9 mouse cellular contexts compared by ENCODE assay signal in genomic region chr2:77171444-77172240, GRCm38 (mm10). TPM values are rescaled to one million over a fixed set of nuclear protein-coding genes. Genes with fewer than 3 reads are reported as not detected.
A peak's percentile ranks its signal among the peaks of the same experiment; 100 is the strongest.
DNase-seq lines count a peak whose midpoint lies in the region; ATAC-seq lines count a peak whose summit lies in the region.
"Had no signal": no experiment of that assay in that cellular context is flagged by ENCODE, and none has a peak within 500 bp of the region (broad histone marks: within the 10 kb centered on the region; RNA-seq: fewer than 3 reads in every experiment).

No protein-coding gene starts in this region.

- H3K4me1 ChIP-seq in forebrain, embryonic 11.5 days (replicated peaks; ENCODE audit: control insufficient read depth, insufficient read depth, low read length), result peaks cover 13% of the 10 kb centered on the region; the same call in 1 of the 2 replicates
- H3K4me1 ChIP-seq in lung, embryonic 15.5 days, result peaks cover 59% of the 10 kb centered on the region

- peak; percentile 59 for ATAC-seq in forebrain, embryonic 11.5 days (replicated peaks; ENCODE audit: low FRiP score)
- ATAC-seq in lung, embryonic 15.5 days (ENCODE audit: borderline replicate concordance, extremely low read depth, low FRiP score, low TSS enrichment), result peak; percentile 79

- WGBS in forebrain, embryonic 11.5 days, result 32% methylated on average over 23 of the region's 23 CpGs
- 11% methylated on average over 23 of the region's 23 CpGs for WGBS in lung, embryonic 15.5 days

- no peak overlapping the region for H3K27ac ChIP-seq in forebrain, embryonic 11.5 days (ENCODE audit: low read depth, low read length)
- peak overlapping the region; percentile 88 for H3K27ac ChIP-seq in lung, embryonic 15.5 days

- peak overlapping the region; percentile 40 for H3K4me2 ChIP-seq in forebrain, embryonic 11.5 days (ENCODE audit: low read depth, low read length, severe bottlenecking)
- peak overlapping the region; percentile 90 for H3K4me2 ChIP-seq in lung, embryonic 15.5 days

- no peaks in the 10 kb centered on the region for H3K27me3 ChIP-seq in forebrain, embryonic 11.5 days (ENCODE audit: control insufficient read depth, insufficient read depth, low read length)
- H3K27me3 ChIP-seq in lung, embryonic 15.5 days, result no peaks in the 10 kb centered on the region

- H3K36me3 ChIP-seq in forebrain, embryonic 11.5 days (ENCODE audit: control insufficient read depth, insufficient read depth, low read length), result no peaks in the 10 kb centered on the region
- H3K36me3 ChIP-seq in lung, embryonic 15.5 days, result no peaks in the 10 kb centered on the region

- no peak overlapping the region for H3K4me3 ChIP-seq in forebrain, embryonic 11.5 days (ENCODE audit: low read depth, low read length)
- H3K4me3 ChIP-seq in lung, embryonic 15.5 days, result peak overlapping the region; percentile 23
- H3K4me3 ChIP-seq: erythroblast, embryonic 14.5 days had no signal

- DNase-seq in cerebellum, postnatal 25 days, result peak; percentile 23 to 42
- DNase-seq in cerebellum, adult 18-20 months, result no peak
- DNase-seq in forebrain, embryonic 11.5 days (ENCODE audit: low spot score), result no peak
- DNase-seq in heart, postnatal 36 days, result peak; percentile 35 to 56
- DNase-seq in layer of hippocampus, adult 18-20 months (ENCODE audit: low spot score in 2 of 2), result peak; percentile 14 to 31
- DNase-seq in retina, postnatal 1 day, result peak; percentile 48
- DNase-seq in cerebellum, adult 8-10 months, result no peak

- peak overlapping the region; percentile 27 for H3K9ac ChIP-seq in forebrain, embryonic 11.5 days (ENCODE audit: low read length)
- no peak overlapping the region for H3K9ac ChIP-seq in lung, embryonic 15.5 days

- intact Hi-C loops in heart, postnatal 36 days (cut with DNase I), result no loop called here

- no peaks in the 10 kb centered on the region for H3K9me3 ChIP-seq in forebrain, embryonic 11.5 days (ENCODE audit: control insufficient read depth, low read length)
- H3K9me3 ChIP-seq in lung, embryonic 15.5 days, result no peaks in the 10 kb centered on the region

RNA-seq across cellular contexts. Expression of gene Ccdc141, which starts 1.2 kb away (rescaled TPM):
- polyA plus RNA-seq in forebrain, embryonic 11.5 days (2014; fragmentation: Nextera tagmentation; extraction: Ambion mirVana), result 2.4 and 3.4 TPM in 2 replicates
- 100 to 1,000 TPM; 196 to 201 TPM for total RNA-seq in heart, postnatal 36 days (2021)
- total RNA-seq in layer of hippocampus, adult 18-20 months (2021), result 10 to 100 TPM; 18.4 to 23.0 TPM
- polyA plus RNA-seq in lung, embryonic 15.5 days (2015; fragmentation: Nextera tagmentation; extraction: Ambion mirVana), result 12.7 and 19.6 TPM in 2 replicates

Comparison
In these comparisons a context has a peak if more than half of its experiments do, and no peak if none do; other contexts are left out.
1. DNase-seq: peak in cerebellum, postnatal 25 days (2 of 2), heart, postnatal 36 days (2 of 2), layer of hippocampus, adult 18-20 months (2 of 2) and retina, postnatal 1 day (single experiment); none in cerebellum, adult 18-20 months (0 of 2), forebrain, embryonic 11.5 days (single experiment) and cerebellum, adult 8-10 months (single experiment).
2. RNA of gene Ccdc141, which starts 1.2 kb away (total RNA-seq): 196 to 201 TPM in heart, postnatal 36 days; 18.4 to 23.0 TPM in layer of hippocampus, adult 18-20 months; every median in the first group is over 4 times any median in the second.